Mouse (Mus musculus) adrenal gland, adult 8-10 months (tissue): ENCODE measurements at regions not wholly inside any gene's neighbourhood (a gene's known extent, or its start where the extent isn't known, plus 50 kb on each side); places are given as distances from the start of the nearest gene placed in this dataset.
"Not testable (repeated sequence)": the region's sequence is repeated elsewhere in the genome, so short reads cannot be mapped to it uniquely, and the experiment has no call there.

Source experiments
- DNase-seq: peaks from one replicate; pipeline ENCODE4 v3.0.0; 2022

DNA sequence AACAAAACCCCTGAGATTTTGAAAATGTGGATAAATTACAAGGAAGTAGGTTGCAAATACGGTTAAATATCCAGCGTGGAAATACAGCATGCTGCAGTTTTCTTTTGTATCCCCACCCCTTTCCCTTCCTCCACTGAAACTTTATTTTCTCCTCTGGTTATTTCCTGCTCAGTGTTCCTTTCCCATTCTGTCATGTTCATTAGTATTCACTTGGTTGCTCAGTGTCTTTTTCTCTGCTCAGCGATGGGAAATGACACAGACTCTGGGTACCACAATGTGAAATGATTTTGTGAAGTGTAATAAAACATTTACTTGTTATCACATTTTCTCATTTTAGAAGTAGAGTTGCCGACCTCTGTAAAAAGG, 169.6 kb upstream of the Col8a1 start:
- DNase-seq = no peak

DNA sequence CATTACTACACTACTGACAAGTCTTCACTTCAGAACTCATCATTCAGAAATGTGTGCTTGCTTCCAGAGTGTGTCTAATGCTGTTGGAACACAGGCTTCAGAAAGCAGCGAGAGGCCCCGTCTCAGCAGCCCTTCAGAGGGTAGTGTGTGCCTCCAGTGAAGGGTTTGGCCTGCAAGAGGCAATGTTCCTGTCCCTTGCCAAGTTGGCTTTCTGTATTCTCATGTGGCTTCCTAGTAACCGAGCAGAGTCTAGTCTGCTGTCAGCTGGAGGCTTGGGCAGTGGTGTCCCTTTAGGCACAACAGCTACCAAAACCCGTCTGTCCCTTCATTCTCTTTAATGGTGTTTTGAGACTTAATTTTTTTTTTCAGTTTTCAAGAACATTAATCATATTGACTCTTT, 173.3 kb upstream of the Col8a1 start:
- no peak for DNase-seq

DNA sequence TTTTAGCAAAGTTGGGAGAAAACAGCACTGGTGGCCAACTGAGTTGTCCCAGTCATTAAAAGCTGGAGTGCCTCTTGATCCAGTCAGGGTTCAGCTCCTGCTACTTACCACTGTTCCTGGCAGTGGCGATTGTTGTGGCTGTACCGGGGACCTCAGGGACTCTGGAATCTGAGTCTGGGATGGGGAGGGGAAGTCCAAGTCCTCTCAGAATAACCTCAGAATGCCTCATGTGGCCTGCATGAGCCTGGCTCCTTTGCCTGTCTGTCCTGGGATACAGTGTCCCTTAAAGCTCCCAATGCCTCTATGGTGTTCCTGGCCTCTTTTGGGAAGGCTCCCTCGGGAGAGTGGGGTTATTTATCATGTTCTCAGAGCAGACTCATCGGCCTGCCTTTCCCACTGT, 173.8 kb upstream of the Col8a1 start:
- no peak for DNase-seq

DNA sequence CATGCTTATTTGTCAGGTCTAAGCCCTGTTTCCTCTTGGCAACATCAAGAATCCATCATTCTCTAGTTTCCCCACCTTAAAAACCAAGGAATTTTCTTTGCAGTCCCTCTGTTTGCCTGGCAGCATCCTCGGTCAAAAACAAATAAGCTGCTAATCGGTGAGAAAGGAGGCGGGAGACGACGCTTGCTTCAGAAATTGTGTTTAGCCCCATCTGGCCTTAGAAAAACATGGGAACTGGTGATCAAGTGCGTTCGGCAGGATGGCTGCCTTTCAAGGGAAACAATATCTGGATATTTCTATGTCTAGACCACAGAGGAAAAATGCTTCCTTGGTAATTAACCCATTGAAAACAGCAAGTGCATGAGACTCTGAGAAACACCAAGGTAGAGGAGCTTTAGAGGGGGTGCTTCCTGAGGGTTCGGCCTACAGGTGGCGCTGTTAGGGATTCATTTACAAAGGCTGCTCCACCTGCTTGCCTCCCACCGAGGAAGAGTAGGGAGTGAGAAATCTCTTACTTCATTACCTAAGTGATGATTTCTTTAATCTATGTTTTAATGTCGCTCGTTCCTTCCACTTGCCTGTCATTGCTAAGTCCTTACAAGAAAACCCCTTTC, 174.7 kb upstream of the Col8a1 start:
- no peak for DNase-seq

DNA sequence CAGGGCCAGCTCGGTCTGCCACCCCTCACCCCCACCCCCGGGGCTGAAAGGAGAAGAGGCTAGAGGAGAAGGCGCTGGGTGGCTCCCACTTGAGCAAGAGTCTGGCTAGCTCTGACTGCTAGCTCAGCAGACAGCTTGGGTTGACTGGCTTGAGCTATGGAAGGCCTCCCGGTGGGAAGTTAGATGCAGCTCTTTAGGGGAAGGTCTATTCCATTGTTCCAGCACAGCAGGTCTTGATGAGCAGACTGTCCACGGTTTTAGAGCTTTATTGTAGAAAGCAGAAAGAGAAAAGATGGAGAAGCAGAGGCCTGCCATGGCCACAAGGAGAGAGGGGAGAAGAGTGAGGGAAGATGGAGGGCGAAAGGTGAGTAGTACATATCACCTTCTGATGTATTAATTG, 190.9 kb upstream of the Col8a1 start:
- DNase-seq = no peak

DNA sequence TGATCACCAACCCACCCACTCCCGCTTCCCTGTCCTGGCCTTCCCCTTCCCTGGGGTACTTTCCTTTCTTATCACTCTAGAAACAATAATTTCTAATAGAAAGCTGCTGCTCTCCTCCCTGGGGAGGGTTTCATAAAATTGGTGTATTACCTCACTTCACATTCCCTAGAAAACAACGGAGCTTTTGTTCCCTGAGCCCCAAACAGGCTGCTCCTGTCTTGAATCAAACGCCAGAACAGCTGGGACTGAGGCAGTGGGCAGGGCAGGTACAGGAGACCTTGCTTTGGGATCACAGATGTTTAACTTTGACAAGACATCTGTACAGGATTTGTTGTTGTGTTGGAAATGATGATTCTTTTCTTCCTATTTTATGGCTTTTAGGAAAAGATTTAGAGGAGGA, 192.8 kb upstream of the Col8a1 start:
- DNase-seq = no peak

DNA sequence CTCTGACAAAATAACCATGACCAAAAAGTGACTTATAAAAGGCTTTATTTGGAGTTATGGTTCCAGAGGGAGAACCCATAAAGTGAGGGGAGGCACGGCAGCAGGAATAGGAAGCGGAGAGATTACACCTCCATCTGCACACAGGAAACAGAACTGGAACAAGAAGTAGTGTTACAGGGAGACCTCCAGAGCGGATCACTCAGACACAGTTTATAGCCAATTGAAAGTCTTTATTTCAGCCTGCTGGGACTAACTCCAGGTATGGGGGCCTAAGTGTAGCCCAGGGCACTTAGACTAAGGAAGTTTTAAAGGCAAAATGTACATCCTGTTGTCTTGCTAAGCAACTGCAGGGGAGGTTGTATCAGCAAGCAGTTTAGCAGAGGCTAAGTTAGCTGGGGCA, 195.1 kb upstream of the Col8a1 start:
- DNase-seq = no peak

DNA sequence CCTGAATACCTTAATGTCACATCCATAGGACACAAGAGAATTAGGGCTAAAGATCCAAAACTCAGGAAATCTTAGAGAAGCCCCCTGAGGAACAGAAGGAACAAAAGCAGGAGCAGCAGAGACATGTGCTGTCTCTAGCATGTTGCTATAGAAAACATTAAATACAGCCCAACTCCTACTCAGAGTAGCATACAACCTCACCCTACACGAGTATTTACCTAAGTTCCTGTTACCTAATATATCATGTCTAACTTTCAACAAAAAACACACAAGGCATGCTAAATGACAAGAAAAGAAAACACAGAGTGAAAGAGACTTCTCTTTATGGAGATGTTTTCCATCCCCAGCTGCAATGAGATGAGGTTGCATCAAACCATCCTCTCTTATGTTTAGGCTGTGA, 216.4 kb upstream of the Col8a1 start:
- DNase-seq = no peak

DNA sequence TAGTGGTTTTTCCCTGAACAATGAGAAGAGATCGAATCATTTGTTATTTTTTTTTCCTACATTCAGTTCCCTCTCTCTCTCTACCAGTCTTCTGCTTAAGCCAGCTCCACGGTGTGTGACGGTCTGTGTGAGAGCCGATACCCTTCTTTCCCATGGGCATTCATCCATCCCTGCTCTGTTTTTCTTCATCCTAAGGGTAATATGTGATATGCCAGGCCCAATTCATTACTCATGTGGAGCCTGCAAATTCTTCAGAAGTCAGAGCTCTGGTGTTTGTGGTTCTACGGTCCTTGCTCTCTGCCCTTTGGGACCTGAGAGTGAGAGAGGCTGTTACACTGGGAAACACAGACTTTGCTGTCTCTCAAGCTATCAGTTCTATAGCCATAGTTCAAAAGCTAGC, 229.6 kb upstream of the Col8a1 start:
- DNase-seq = no peak

DNA sequence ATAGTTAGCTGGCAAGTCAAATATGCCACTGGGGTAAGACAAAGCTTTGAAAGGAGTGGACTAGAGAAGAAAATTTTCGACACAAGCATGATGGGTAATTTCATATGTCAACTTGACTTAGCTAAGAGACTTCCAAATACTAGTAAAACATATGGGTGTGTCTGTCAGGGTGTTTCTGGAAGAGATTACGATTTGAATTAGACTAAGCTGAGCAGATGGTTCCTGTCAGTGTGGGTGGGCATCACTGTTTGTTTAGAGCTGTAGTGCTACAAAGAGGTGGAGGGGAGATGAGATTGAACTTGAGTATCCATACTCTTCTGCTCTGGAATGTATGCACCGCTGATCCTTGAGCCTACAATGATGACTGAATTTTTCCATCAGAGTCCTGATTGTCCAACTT, 251.2 kb upstream of the Col8a1 start:
- no peak for DNase-seq

DNA sequence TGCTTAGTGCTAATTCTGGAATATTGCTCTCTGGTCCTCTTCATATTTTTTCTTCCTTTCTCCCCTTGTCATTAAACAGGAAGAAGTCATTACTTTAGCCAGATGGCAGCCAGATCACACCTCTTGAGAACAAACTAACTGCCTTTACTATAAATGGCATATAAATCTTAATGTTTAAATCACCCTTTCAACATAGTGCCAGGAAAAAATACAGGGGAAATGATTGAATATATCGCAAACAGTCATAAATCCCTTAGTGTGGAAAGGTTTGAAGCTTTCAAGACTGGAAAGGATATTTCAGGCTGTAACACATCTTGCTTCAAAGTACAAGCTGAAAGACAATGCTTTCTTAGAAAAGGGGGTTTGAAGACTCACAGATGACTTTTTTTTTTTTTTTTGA, 259.0 kb upstream of the Col8a1 start:
- DNase-seq = no peak

DNA sequence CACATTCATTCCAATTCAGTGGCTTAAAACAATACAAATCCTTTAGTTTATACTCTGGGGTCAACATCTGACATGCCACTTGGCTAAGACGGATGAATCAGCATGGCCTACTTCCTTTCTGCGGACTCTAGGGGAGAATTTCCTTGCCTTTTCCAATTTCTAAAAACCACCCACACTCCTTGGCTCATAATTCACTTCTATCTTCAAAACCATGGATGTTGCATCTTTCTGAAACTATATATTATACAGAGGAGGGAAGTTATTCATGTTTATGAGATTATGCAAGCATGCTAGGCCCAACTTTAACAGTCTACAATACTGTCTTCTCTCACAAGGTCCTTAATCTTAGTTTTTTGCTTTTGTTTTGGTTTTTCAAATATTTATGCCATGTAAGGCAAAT, 273.0 kb upstream of the Col8a1 start:
- DNase-seq = no peak

DNA sequence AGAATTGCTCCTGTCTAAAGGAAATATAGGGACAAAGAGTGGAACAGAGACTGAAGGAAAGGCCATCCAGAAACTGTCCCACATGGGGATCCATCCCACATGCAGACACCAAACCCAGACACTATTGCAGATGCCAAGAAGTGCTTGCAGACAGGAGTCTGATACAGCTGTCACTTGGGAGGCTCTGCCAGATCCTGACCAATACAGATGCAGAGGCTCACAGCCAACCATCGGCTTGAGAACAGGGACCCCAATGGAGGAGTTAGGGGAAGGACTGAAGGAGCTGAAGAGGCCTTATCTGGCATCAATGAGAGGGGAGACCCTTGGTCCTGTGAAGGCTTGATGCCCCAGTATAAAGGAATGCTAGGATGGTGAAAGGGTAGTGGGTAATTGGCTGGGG, 274.0 kb upstream of the Col8a1 start:
- DNase-seq = not testable (repeated sequence)

DNA sequence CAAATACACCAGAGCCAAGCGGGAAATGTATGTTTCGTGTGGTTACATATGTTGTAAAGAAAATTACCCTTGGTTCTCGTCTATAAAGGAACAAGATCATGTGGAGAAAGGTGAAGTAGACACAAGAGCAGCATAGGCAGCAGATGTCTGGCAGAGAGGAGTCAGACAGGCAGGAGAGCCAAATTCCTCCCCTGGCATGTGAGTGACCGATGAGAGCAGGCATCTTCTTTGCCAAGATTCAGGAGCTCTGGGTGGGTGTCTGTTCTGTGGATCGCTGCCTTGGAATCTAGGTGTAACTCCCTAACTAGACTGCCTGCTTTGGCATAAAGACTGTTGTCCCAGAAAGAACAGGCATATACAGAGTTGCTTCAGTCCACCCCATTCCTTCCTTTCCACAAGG, 275.1 kb upstream of the Col8a1 start:
- DNase-seq = no peak

DNA sequence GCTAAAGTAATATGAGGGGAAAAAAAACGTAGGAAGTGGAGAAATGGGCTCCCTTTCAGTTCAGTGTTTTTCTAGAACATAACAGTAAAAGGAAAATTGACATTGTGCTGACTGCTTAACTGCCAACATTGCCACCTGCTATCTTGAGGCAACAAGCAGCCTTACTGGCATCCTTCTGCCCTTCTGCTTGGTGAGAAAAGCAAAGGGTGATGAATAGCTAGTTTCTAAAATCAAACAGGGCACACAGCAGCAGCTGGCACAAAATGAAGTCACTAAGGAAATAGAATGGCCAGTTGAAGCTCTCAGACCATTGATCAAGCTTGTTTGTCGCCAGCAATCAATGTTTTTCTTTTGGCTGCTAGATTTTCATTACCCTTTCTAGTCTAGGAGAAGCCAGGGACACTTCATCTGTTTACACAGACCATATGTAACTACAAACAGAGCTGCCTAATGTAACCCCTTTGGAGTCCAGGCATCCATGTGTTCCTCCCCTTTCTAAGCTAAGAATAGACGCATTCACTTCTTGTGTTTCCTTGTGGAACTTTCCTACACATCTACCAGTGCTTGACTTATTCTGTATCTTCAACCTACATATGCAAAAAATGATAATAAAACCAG, 314.2 kb upstream of the Col8a1 start:
- DNase-seq = no peak

DNA sequence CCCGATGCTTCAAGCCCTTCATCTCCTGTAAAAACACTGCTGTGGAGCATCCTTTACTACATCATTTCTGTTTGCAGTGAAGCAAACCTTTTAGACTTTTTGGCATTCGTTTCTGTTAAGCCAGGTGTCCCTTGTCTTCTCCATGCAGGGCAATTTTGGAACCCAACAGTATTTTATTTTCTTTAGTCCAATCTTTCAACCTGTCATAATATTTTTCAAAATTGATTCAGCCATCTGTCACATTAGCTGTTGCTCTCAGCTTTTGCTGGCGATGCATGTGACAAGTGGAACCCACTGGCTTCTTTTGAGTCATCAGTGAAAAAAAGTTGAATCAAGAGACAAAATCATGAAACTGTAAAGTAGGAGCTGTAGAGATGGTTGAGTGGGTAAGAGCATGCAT, 317.9 kb upstream of the Col8a1 start:
- DNase-seq = no peak

DNA sequence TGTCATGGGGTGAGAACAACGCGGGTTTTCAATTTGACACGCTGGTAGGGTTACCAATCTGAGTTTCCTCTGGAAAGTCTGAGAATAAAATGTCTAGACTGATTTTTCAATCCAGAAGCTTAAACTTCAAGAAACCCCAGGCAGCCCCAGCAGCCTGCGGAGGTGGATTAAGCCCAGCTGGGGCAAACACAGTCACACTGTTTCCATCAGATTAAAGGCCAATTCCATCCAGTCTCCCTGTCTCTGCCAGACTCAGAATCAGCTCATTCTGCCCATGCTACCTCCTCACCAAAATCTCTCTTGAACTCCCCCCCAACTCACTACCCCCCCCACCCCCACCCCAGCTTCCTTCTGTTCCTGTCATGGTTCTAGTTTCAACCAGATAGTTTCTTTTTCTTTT, 307.9 kb upstream of the Dcbld2 start:
- DNase-seq = no peak

DNA sequence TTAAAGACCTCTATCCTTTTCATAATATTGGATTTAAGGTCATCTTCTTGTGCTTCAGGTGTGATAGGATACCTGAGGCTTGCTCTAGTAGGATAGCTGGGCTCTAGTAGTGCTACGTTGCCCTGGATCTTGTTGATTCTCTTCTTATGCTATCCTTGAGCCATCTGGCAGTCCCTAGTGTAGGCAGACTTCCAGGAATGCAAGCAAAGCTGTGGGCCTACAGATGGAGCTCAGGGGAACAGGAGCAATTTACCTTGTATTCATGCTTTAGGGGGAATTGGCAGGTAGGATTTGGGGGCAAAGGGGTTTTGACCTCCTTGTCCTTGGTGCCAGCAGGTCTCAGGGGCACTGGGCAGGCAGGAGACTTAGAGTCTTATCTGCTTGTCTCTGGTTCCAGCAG, 297.8 kb upstream of the Dcbld2 start:
- no peak for DNase-seq

DNA sequence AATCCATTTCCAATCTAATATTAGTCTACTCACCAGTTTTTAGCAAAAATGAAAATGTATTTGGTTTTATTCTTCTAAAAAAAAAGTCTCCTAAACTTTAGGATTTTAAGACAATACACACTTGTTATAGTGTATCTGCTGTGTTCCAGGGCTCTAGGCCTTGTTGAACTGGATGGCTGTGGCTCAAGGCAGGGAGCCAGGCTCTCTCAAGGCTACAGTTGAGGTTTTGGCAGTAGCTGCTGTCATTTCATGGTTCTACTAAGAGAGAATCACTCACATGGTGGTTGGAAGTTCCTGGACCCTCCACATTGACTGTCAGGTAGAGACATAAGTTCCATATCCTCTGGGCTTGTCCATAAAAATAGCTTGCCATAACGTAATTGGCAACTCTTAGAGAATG, 282.2 kb upstream of the Dcbld2 start:
- DNase-seq = peak; percentile 14

DNA sequence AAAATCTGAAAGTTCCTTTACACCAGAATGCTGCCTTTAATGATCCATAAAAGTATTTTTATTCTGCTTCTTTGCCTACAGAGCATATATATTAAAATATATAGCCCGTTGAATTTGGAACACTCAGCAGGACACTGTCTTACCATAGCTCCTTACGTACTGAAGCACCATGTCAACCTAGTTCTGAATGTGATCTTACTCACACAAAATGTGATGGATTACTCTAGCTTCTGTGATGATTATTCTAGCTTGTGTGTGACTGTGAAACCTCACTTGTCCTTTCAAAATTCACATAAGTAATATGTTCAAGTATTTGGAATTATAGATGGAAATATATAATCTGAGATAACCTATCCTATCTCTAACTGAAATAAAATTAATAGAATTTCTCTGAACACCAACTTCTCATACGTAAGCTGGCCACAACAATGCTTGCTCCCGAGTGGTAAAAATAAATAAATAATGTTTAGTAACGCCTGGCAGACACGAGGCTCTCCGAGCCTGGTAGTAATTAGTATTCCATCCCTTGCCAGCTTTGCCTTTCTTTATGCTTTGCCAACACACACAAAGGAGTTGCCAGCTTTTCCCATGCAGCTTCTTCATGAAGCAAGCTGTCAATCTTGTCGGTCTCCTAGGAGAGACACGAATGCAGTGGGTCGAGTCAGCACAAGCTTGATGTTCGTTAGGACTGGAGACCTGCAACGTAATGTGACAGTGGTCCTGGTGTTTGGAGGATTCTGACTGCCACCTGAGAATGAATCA, 271.9 kb upstream of the Dcbld2 start:
- DNase-seq = no peak

DNA sequence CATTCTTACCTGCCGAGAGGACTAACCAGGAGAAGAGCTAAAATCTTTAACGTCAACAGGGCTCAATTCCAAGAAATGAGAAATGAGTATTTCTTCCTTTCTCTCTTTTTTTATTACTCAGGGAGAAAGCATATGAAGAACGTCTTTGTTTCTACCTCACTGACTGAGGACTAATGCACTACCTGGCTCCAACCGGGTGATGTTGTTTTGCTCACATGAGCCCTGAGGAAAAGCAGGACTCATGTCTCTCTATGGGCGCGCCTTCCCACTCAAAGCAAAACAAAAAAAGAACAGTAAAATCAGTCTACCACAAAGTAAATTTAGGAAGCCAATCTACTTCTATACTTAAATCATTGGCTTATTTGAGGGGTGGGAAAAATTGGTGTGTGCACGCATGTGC, 271.3 kb upstream of the Dcbld2 start:
- DNase-seq = no peak

DNA sequence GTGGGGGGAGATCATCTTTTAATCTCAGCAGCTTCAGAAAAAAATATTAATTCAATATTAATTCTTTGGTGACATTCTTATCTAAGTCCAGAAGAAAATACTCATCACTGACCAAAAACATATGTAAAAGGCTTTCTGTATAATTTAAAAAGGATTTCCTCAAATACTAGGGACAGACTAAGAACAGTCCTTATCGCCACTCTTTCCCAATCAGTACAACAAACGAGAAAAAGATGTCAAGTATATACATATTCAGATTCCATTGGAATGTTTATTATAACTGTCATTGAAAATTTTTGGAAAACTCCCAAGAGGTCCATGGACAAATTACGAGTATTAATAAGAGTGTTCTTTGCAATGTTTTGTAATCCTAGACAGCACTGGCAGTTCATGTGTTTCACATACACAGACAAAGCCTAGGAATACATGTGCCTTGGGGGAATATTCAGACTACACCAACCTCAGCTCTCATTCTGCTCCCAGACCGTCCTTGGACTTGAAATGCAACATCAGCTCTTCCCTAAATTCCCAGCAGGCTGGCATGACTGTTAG, 270.4 kb upstream of the Dcbld2 start:
- DNase-seq = no peak

DNA sequence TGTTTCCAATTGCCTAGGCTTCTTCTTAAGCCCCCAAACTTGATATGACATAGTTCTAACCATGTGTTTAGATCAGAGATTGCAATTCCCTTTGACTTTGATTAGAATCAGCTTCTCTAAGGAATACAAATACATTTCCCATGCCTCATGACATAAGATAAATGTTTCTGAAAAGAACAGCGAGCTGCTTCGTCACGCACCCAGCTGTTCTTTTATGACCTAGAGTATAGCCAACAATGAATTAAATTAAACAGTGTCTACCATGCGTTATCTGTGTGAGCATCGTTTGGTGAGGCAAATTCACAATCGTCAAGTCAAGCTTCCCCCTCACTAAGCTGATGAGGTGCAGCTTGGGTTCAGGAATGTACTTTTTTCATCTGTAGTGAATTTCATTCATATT, 261.8 kb upstream of the Dcbld2 start:
- DNase-seq = no peak

DNA sequence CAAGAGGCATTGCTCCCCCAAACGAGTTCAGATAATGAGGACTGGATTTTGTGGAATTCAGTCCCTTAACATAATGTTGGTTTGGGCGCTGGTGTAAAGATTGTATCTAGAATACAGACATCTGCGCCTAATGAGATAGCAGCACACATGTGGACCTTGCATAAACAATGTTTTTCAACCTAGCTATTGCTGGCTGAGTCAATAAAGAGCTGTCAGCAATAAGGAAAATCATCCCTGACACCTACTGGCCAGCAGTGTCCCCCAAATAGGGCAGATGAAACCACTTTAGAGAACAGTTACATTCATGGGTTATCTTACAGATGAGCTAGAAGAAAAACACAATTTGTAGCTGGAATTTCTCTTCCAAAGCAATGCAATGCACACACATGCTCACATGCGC, 252.7 kb upstream of the Dcbld2 start:
- DNase-seq = no peak
